Mouse (Mus musculus) CH12F3 (cell line): Measurements from ENCODE around the gene Rras2.

Experiments
- in situ Hi-C: fragments of 300-500 bp; cut with MboI; formaldehyde crosslinking; loops from 2 replicates; pipeline ENCODE4 v1.14.3; 2020; ENCODE audit warnings: low sequenced_read_pairs

Gene Rras2

GRCm38 (mm10) chr7:114037237-114037636 is 80.3 kb downstream of the Rras2 start:
- in situ Hi-C loops = no loop called here

- in situ Hi-C loops = loop anchor here (10.0 kb wide), 1 partner anchor 255 kb away; no protein-coding TSS in a partner anchor
Measured at GRCm38 (mm10) chr7:114029596-114029995, 88.0 kb downstream of the Rras2 start.

DNA sequence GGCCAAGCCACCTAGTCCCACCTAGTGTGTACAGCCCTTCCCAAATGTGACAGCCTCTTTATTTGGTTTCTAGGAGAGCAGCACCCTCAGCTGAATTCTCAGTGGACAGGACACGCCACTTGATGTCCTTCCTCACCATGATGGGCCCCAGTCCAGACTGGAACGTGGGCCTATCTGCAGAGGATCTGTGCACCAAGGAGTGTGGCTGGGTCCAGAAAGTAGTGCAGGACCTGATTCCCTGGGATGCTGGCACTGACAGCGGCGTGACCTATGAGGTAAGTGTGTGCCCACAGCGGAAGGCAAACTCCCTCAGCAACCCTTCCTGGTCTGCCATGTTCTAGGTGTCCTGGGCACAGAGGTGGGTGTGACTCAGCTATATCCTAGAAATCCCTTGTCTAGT is 88.8 kb downstream of the Rras2 start:
- in situ Hi-C loops = loop anchor here (10.0 kb wide), 1 partner anchor 254 kb away; no protein-coding TSS in a partner anchor

DNA sequence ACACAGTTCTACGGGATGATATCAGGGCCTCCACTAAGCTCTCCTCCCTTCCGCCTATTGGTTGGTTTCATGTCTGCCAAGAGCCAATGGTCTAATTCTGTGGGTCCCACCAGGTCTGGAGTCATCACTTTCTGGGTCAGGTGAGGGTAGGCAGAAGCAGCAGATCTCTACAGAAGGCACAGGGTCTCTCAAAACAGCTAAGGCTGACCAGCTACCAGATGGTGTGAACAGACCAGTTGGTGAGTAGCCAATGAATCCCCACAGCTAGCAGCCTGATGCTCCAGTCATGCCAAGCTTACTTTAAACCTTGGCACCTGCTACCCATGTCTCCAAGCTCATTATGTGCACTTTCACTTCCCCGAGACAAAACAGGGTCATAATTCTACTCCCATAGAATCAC is 90.2 kb downstream of the Rras2 start:
- in situ Hi-C loops = loop anchor here (10.0 kb wide), 1 partner anchor 253 kb away; no protein-coding TSS in a partner anchor

GRCm38 (mm10) chr7:114026923-114027322 is 90.7 kb downstream of the Rras2 start:
- in situ Hi-C loops = loop anchor here (10.0 kb wide), 1 partner anchor 252 kb away; no protein-coding TSS in a partner anchor

- in situ Hi-C loops = loop anchor here (10.0 to 25.0 kb wide), 2 partner anchors 246 to 633 kb away; partner anchors contain the start of gene Pth
Measured at GRCm38 (mm10) chr7:114020704-114021093, 96.9 kb downstream of the Rras2 start.

GRCm38 (mm10) chr7:114020057-114020703 is 97.4 kb downstream of the Rras2 start:
- in situ Hi-C loops = loop anchor here (10.0 to 25.0 kb wide), 2 partner anchors 245 to 633 kb away; partner anchors contain the start of gene Pth

GRCm38 (mm10) chr7:114018861-114019260 is 98.7 kb downstream of the Rras2 start:
- in situ Hi-C loops = loop anchor here (25.0 kb wide), 1 partner anchor 632 kb away; the partner anchor contains the start of gene Pth

GRCm38 (mm10) chr7:114016001-114016949 is 101.3 kb downstream of the Rras2 start:
- in situ Hi-C loops = loop anchor here (25.0 kb wide), 1 partner anchor 629 kb away; the partner anchor contains the start of gene Pth

- in situ Hi-C loops = loop anchor here (25.0 kb wide), 1 partner anchor 625 kb away; the partner anchor contains the start of gene Pth
Measured at GRCm38 (mm10) chr7:114011726-114012443, 105.7 kb downstream of the Rras2 start.

DNA sequence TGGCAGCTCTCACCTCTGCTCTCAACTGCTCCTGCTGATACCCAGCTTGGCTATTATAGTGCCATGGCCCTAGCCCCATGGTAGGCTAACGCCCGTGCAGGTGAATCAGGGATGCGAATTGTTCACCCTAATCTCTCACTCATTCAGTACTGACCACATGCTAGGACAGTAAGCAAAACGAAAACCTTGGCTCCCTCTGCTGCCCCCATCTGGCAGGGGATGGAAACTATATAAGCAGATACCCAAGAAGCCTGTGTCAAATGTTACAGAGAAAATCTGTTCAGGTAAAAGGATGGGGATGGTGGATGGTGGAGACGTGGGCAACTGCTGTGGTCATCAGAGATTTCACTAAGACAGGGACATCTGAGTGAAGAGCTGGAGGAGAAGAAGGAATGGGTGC is 110.0 kb downstream of the Rras2 start:
- in situ Hi-C loops = loop anchor here (25.0 kb wide), 1 partner anchor 620 kb away; the partner anchor contains the start of gene Pth

DNA sequence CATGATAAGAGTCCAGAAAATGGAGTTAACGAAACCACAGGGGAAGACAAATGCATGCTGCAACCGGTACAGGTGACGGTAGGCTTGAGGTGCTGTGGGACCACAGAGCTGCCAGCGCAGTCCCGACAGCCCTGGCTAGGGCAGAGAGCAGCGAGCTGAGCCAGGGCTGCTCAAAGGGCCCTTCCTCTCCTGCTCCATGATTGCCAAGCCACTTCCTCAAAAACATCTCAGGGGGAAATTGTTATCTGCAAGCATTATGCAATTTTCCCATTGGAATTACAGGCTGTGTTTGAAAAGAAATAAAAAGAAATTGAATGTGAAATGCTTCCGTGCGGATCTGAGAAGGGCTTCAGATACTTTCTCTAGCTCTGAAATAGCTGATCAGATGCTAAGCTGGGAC is 111.1 kb downstream of the Rras2 start:
- in situ Hi-C loops = loop anchor here (25.0 kb wide), 1 partner anchor 619 kb away; the partner anchor contains the start of gene Pth

GRCm38 (mm10) chr7:114005499-114005898 is 112.1 kb downstream of the Rras2 start:
- in situ Hi-C loops = loop anchor here (25.0 kb wide), 1 partner anchor 618 kb away; the partner anchor contains the start of gene Pth

GRCm38 (mm10) chr7:114004171-114004570 is 113.4 kb downstream of the Rras2 start:
- in situ Hi-C loops = loop anchor here (25.0 kb wide), 1 partner anchor 617 kb away; the partner anchor contains the start of gene Pth

GRCm38 (mm10) chr7:113997675-113998354 is 119.8 kb downstream of the Rras2 start:
- in situ Hi-C loops = no loop called here
